Mouse (Mus musculus): ENCODE measurements around the gene Ankrd28. TPM values are rescaled to one million over a fixed set of nuclear protein-coding genes. Genes with fewer than 3 reads are reported as not detected.

Ankrd28 gene
- total RNA-seq (2023): 10 to 100 TPM; 37.0 to 40.3 TPM

GRCm38 (mm10) chr14:31830571-31831369, at the start of gene Ankrd28:
Ankrd28 (minus strand) TSS chr14:31830651.

Other genes with a start within 250 kb of the Ankrd28 start
- 1 to 10 TPM; 3.6 TPM for gene Colq, start 239.3 kb downstream of the Ankrd28 start, total RNA-seq (2023)
- not detected for gene Gm49387, start 189.8 kb downstream of the Ankrd28 start, total RNA-seq (2023)
- gene Btd, start 189.6 kb downstream of the Ankrd28 start, total RNA-seq (2023): 10 to 100 TPM; 16.6 to 18.2 TPM
- gene Hacl1, start 189.4 kb downstream of the Ankrd28 start, total RNA-seq (2023): 10 to 100 TPM in 1 of 2 experiments, 1 to 10 TPM in 1; 9.0 to 17.0 TPM
- not detected for gene Galnt15, start 198.3 kb upstream of the Ankrd28 start, total RNA-seq (2023)